Mouse (Mus musculus) heart, postnatal 4 days (tissue): Measurements from ENCODE around the gene Cmtm8. TPM values are rescaled to one million over a fixed set of nuclear protein-coding genes. Genes with fewer than 3 reads are reported as not detected.

ENCODE experiments used
- DNase-seq: peaks from one replicate; pipeline ENCODE4 v3.0.0; 2021
- total RNA-seq, 2 experiments: library from RNA; stranded (reverse); gene quantifications; 2 replicates each; pipeline ENCODE4 v1.2.3; 2021

The Cmtm8 gene
- total RNA-seq, 2 experiments from 2014 or later: 8.7 to 9.8 TPM

GRCm38 (mm10) chr9:114752863-114753484 is 91.0 kb downstream of the Cmtm8 start:
- DNase-seq: peak; percentile 97

- no peak for DNase-seq
These were observed 91.6 kb downstream of the Cmtm8 start for GRCm38 (mm10) chr9:114752311-114752710.

GRCm38 (mm10) chr9:114751582-114751981 is 92.4 kb downstream of the Cmtm8 start:
- no peak for DNase-seq

GRCm38 (mm10) chr9:114747466-114747865 is 96.5 kb downstream of the Cmtm8 start:
- DNase-seq: no peak

- no peak for DNase-seq
These were observed 96.9 kb downstream of the Cmtm8 start for GRCm38 (mm10) chr9:114747012-114747411.

GRCm38 (mm10) chr9:114745654-114746053 is 98.3 kb downstream of the Cmtm8 start:
- DNase-seq: no peak

GRCm38 (mm10) chr9:114745163-114745562 is 98.8 kb downstream of the Cmtm8 start:
- no peak for DNase-seq

- DNase-seq: no peak
These were observed 101.2 kb downstream of the Cmtm8 start for GRCm38 (mm10) chr9:114742731-114743130.

GRCm38 (mm10) chr9:114740336-114740735 is 103.6 kb downstream of the Cmtm8 start:
- no peak for DNase-seq

Other genes starting within 250 kb of the Cmtm8 start
- 10 to 100 TPM; 30.8 to 31.3 TPM for gene Cnot10, start 204.0 kb downstream of the Cmtm8 start, total RNA-seq
- gene Dync1li1, start 155.4 kb downstream of the Cmtm8 start, total RNA-seq: 10 to 100 TPM; 77.0 to 77.2 TPM
- gene Cmtm6, start 113.0 kb downstream of the Cmtm8 start, total RNA-seq: 10 to 100 TPM; 32.5 to 33.6 TPM
- gene Cmtm7, start 62.3 kb downstream of the Cmtm8 start, total RNA-seq: 10 to 100 TPM; 44.0 to 47.2 TPM
- 10 to 100 TPM; 26.3 to 28.0 TPM for gene Gpd1l, start 89.8 kb upstream of the Cmtm8 start, total RNA-seq
- 1 to 10 TPM; 5.7 to 6.1 TPM for gene Osbpl10, start 134.4 kb upstream of the Cmtm8 start, total RNA-seq
- 10 to 100 TPM; 41.7 to 42.7 TPM for gene Rps27rt, start 138.6 kb upstream of the Cmtm8 start, total RNA-seq